ENCODE assay signal across 20 mouse cellular contexts in genomic region chr2:140819391-140820120, GRCm38 (mm10).
DNase-seq lines count a peak whose midpoint lies in the region; ATAC-seq and TF ChIP-seq lines count a peak whose summit lies in the region.
"Had no signal": no experiment of that assay in that cellular context is flagged by ENCODE, and none has a peak within 500 bp of the region (broad histone marks: within the 10 kb centered on the region; RNA-seq: fewer than 3 reads in every experiment).

No protein-coding gene starts in this region.

- no peak for ATAC-seq in kidney, postnatal 0 days (replicated peaks; ENCODE audit: low FRiP score, low read depth)
- 0 out of 2 replicates have a peak, but pooled peaks have one; percentile 22 for ATAC-seq in G1E (ENCODE audit: extremely low read depth, insufficient number of reproducible peaks, low FRiP score, poor library complexity, severe bottlenecking)
- ATAC-seq in forebrain, embryonic 16.5 days, result no peak
- ATAC-seq: forebrain, embryonic 15.5 days; liver, embryonic 12.5 days; midbrain, embryonic 13.5 days had no signal

- TF ChIP-seq CTCF in kidney, postnatal 0 days (IDR thresholded peaks at IDR 0.05; ENCODE audit: low read depth), result no peak
- TF ChIP-seq CTCF in kidney, adult 2 months (conservative IDR thresholded peaks at IDR 0.05; ENCODE audit: insufficient read depth, insufficient read length, low read depth, low read length), result no peak
- no peak for TF ChIP-seq CTCF in G1E (IDR thresholded peaks at IDR 0.05; ENCODE audit: low read depth, low read length)

- WGBS in kidney, postnatal 0 days, result 20% methylated on average over 2 of the region's 2 CpGs
- WGBS in kidney, adult 2 months, result 27% methylated on average over 2 of the region's 2 CpGs
- 48% methylated on average over 2 of the region's 2 CpGs for WGBS in forebrain, embryonic 16.5 days

- no peak for TF ChIP-seq POLR2A in kidney, adult 2 months (IDR thresholded peaks at IDR 0.05; ENCODE audit: low read depth, low read length)

- no peaks in the 10 kb centered on the region for H3K9me3 ChIP-seq in kidney, postnatal 0 days (replicated peaks; ENCODE audit: low read length)
- H3K9me3 ChIP-seq in G1E (replicated peaks), result no peaks in the 10 kb centered on the region
- no peaks in the 10 kb centered on the region for H3K9me3 ChIP-seq in forebrain, embryonic 16.5 days (ENCODE audit: control insufficient read depth, low read length)
- H3K9me3 ChIP-seq: embryonic facial prominence, embryonic 13.5 days; forebrain, embryonic 15.5 days; heart, embryonic 10.5 days; liver, embryonic 12.5 days; lung, embryonic 15.5 days; midbrain, embryonic 13.5 days; neural tube, embryonic 13.5 days had no signal

- peak; percentile 19 for DNase-seq in kidney, postnatal 0 days (ENCODE audit: low spot score)
- DNase-seq in kidney, adult 2 months, result no peak
- peak; percentile 1 for DNase-seq in 416B (ENCODE audit: low read depth)
- DNase-seq in G1E (ENCODE audit: low spot score), result no peak
- DNase-seq in induced T-regulatory cell, adult 2 months (ENCODE audit: low read depth), result peak; percentile 1
- no peak for DNase-seq in retina, postnatal 1 day
- no peak for DNase-seq in thymus, postnatal 36 days
- DNase-seq: adrenal gland, postnatal 36 days; cerebellum, adult 2 months; cerebellum, postnatal 36 days; spleen, adult 18-20 months; thymus, postnatal 4 days had no signal

- no peaks in the 10 kb centered on the region for H3K4me1 ChIP-seq in kidney, postnatal 0 days (replicated peaks; ENCODE audit: insufficient read depth, low read length)
- H3K4me1 ChIP-seq in kidney, adult 2 months (ENCODE audit: control insufficient read depth, insufficient read depth, low read length), result no peaks in the 10 kb centered on the region
- H3K4me1 ChIP-seq in G1E (ENCODE audit: insufficient read depth, low read depth, low read length), result no peaks in the 10 kb centered on the region
- H3K4me1 ChIP-seq in forebrain, embryonic 16.5 days (replicated peaks; ENCODE audit: control insufficient read depth, insufficient read depth, low read length), result no peaks in the 10 kb centered on the region
- H3K4me1 ChIP-seq: embryonic facial prominence, embryonic 13.5 days; forebrain, embryonic 15.5 days; heart, embryonic 10.5 days; liver, embryonic 12.5 days; midbrain, embryonic 13.5 days; neural tube, embryonic 13.5 days had no signal

- H3K4me3 ChIP-seq in kidney, postnatal 0 days (replicated peaks; ENCODE audit: low read depth, low read length), result no peak overlapping the region
- H3K4me3 ChIP-seq in kidney, adult 2 months (ENCODE audit: insufficient read depth, low read depth, low read length), result no peak overlapping the region
- no peak overlapping the region for H3K4me3 ChIP-seq in G1E (ENCODE audit: low read depth, low read length)
- H3K4me3 ChIP-seq in forebrain, embryonic 16.5 days (replicated peaks; ENCODE audit: low read length), result no peak overlapping the region
- H3K4me3 ChIP-seq: embryonic facial prominence, embryonic 13.5 days; forebrain, embryonic 15.5 days; heart, embryonic 10.5 days; liver, embryonic 12.5 days; lung, embryonic 15.5 days; midbrain, embryonic 13.5 days; neural tube, embryonic 13.5 days had no signal

- no peak overlapping the region for H3K27ac ChIP-seq in kidney, postnatal 0 days
- H3K27ac ChIP-seq in kidney, adult 2 months (ENCODE audit: insufficient read depth, low read depth, low read length), result no peak overlapping the region
- H3K27ac ChIP-seq in forebrain, embryonic 16.5 days (ENCODE audit: low read length), result no peak overlapping the region
- H3K27ac ChIP-seq: embryonic facial prominence, embryonic 13.5 days; forebrain, embryonic 15.5 days; heart, embryonic 10.5 days; liver, embryonic 12.5 days; lung, embryonic 15.5 days; midbrain, embryonic 13.5 days; neural tube, embryonic 13.5 days had no signal

- no peaks in the 10 kb centered on the region for H3K27me3 ChIP-seq in kidney, postnatal 0 days (ENCODE audit: insufficient read depth, low read length)
- H3K27me3 ChIP-seq in kidney, adult 2 months (replicated peaks; ENCODE audit: control insufficient read depth, insufficient read depth, low read length), result no peaks in the 10 kb centered on the region
- H3K27me3 ChIP-seq in G1E (ENCODE audit: insufficient read depth, low read length), result no peaks in the 10 kb centered on the region
- no peaks in the 10 kb centered on the region for H3K27me3 ChIP-seq in forebrain, embryonic 16.5 days (replicated peaks; ENCODE audit: control insufficient read depth, insufficient read depth, low read length)
- H3K27me3 ChIP-seq: embryonic facial prominence, embryonic 13.5 days; forebrain, embryonic 15.5 days; liver, embryonic 12.5 days; lung, embryonic 15.5 days; midbrain, embryonic 13.5 days; neural tube, embryonic 13.5 days had no signal

- no peak overlapping the region for H3K9ac ChIP-seq in kidney, postnatal 0 days (ENCODE audit: low read depth, low read length)
- H3K9ac ChIP-seq in forebrain, embryonic 16.5 days (replicated peaks; ENCODE audit: low read depth, low read length), result no peak overlapping the region
- H3K9ac ChIP-seq: embryonic facial prominence, embryonic 13.5 days; forebrain, embryonic 15.5 days; liver, embryonic 12.5 days; lung, embryonic 15.5 days; midbrain, embryonic 13.5 days; neural tube, embryonic 13.5 days had no signal

- no peak overlapping the region for H3K4me2 ChIP-seq in kidney, postnatal 0 days (ENCODE audit: low read length)
- H3K4me2 ChIP-seq in forebrain, embryonic 16.5 days (ENCODE audit: low read length), result no peak overlapping the region
- H3K4me2 ChIP-seq: embryonic facial prominence, embryonic 13.5 days; forebrain, embryonic 15.5 days; liver, embryonic 12.5 days; lung, embryonic 15.5 days; midbrain, embryonic 13.5 days; neural tube, embryonic 13.5 days had no signal

- no peaks in the 10 kb centered on the region for H3K36me3 ChIP-seq in kidney, postnatal 0 days (ENCODE audit: insufficient read depth, low read length)
- no peaks in the 10 kb centered on the region for H3K36me3 ChIP-seq in kidney, adult 2 months (ENCODE audit: control insufficient read depth, insufficient read depth, low read length)
- no peaks in the 10 kb centered on the region for H3K36me3 ChIP-seq in G1E (replicated peaks)
- no peaks in the 10 kb centered on the region for H3K36me3 ChIP-seq in forebrain, embryonic 16.5 days (ENCODE audit: control insufficient read depth, insufficient read depth)
- H3K36me3 ChIP-seq: embryonic facial prominence, embryonic 13.5 days; forebrain, embryonic 15.5 days; heart, embryonic 10.5 days; liver, embryonic 12.5 days; lung, embryonic 15.5 days; midbrain, embryonic 13.5 days; neural tube, embryonic 13.5 days had no signal

Comparison
In these comparisons a context has a peak if more than half of its experiments do, and no peak if none do; other contexts are left out.
1. DNase-seq: peak in kidney, postnatal 0 days (single experiment), 416B (single experiment) and induced T-regulatory cell, adult 2 months (single experiment); none in kidney, adult 2 months (single experiment), G1E (single experiment), retina, postnatal 1 day (single experiment) and thymus, postnatal 36 days (0 of 2).